Mouse (Mus musculus) E14TG2a.4 (cell line): ENCODE results near the gene Bcap29.

Experiments used
- CTCF ChIP-seq: conservative IDR thresholded peaks from 2 replicates; pipeline ENCODE4 v1.5.1; 2014; ENCODE audit warnings: low read length
- NANOG ChIP-seq: IDR thresholded peaks from 2 replicates; pipeline ENCODE4 v1.6.1; 2014; ENCODE audit warnings: borderline replicate concordance, low read length, mixed read lengths
- POU5F1 ChIP-seq: IDR thresholded peaks from 2 replicates; pipeline ENCODE4 v1.6.1; 2014; ENCODE audit warnings: low read length, borderline replicate concordance

GRCm38 (mm10) chr12:31560002-31560401, 74.5 kb downstream of the Bcap29 start:
- no peak for TF ChIP-seq CTCF
- no peak for TF ChIP-seq POU5F1
- TF ChIP-seq NANOG: no peak
